Mouse (Mus musculus): ENCODE measurements around the gene Mink1. TPM values are rescaled to one million over a fixed set of nuclear protein-coding genes. Genes with fewer than 3 reads are reported as not detected.

Gene Mink1
- polyA plus RNA-seq, 1 experiment from 2014 or later, result 3.5 TPM

- H3K4me1 ChIP-seq (replicated peaks), result peaks cover 69% of the 10 kb centered on the region
- 2% methylated on average over 28 of the region's 28 CpGs for WGBS (ENCODE audit: insufficient replicate concordance)
- DNase-seq, result peak; percentile 36
These were observed 85.2 kb downstream of the Mink1 start for GRCm38 (mm10) chr11:70647716-70648420.

GRCm38 (mm10) chr11:70648512-70648911, 85.8 kb downstream of the Mink1 start:
- Histone ChIP-seq H3K4me1 (replicated peaks) (peaks cover 76% of the 10 kb centered on the region), H3K9me3 (replicated peaks) (no peaks in the 10 kb centered on the region), H3K9ac (peak overlapping the region; percentile 99), H3K4me2 (peak overlapping the region; percentile 96), H3K27ac (peak overlapping the region; percentile 99), H3K36me3 (peaks cover 67% of the 10 kb centered on the region), H3K27me3 (no peaks in the 10 kb centered on the region), H3K4me3 (replicated peaks) (peak overlapping the region; percentile 85)
- WGBS (ENCODE audit: insufficient replicate concordance), result 17% methylated on average over 4 of the region's 4 CpGs
- ATAC-seq (ENCODE audit: low read depth) (peak; percentile 36; the same call in 1 of the 2 replicates), DNase-seq (peak; percentile 50)

More at GRCm38 (mm10) chr11:70647716-70648420, 85.2 kb downstream of the Mink1 start:
- Histone ChIP-seq H3K4me2 (peak overlapping the region; percentile 96), H3K27me3 (no peaks in the 10 kb centered on the region), H3K36me3 (peaks cover 62% of the 10 kb centered on the region), H3K27ac (peak overlapping the region; percentile 99), H3K9ac (peak overlapping the region; percentile 99), H3K4me3 (replicated peaks) (peak overlapping the region; percentile 85), H3K9me3 (replicated peaks) (no peaks in the 10 kb centered on the region)
- peak; percentile 17; the same call in 1 of the 2 replicates for ATAC-seq (ENCODE audit: low read depth)

GRCm38 (mm10) chr11:70649185-70649734, 86.6 kb downstream of the Mink1 start:
- Histone ChIP-seq H3K9me3 (replicated peaks) (no peaks in the 10 kb centered on the region), H3K9ac (peak overlapping the region; percentile 99), H3K4me2 (peak overlapping the region; percentile 96), H3K4me1 (replicated peaks) (peaks cover 76% of the 10 kb centered on the region), H3K36me3 (peaks cover 63% of the 10 kb centered on the region), H3K27me3 (no peaks in the 10 kb centered on the region), H3K4me3 (replicated peaks) (peak overlapping the region; percentile 85), H3K27ac (peak overlapping the region; percentile 99)
- DNase-seq (no peak), ATAC-seq (ENCODE audit: low read depth) (no peak)
- WGBS (ENCODE audit: insufficient replicate concordance), result 76% methylated on average over 8 of the region's 8 CpGs

GRCm38 (mm10) chr11:70650322-70651175, 87.9 kb downstream of the Mink1 start:
- Histone ChIP-seq H3K36me3 (peaks cover 50% of the 10 kb centered on the region), H3K4me3 (replicated peaks) (peak overlapping the region; percentile 100), H3K4me2 (peak overlapping the region; percentile 96), H3K27ac (peak overlapping the region; percentile 99), H3K9ac (peak overlapping the region; percentile 99), H3K27me3 (no peaks in the 10 kb centered on the region), H3K9me3 (replicated peaks) (no peaks in the 10 kb centered on the region), H3K4me1 (replicated peaks) (peaks cover 74% of the 10 kb centered on the region)
- 35% methylated on average over 12 of the region's 12 CpGs for WGBS (ENCODE audit: insufficient replicate concordance)
- ATAC-seq (ENCODE audit: low read depth), result no peak
- DNase-seq, result no peak

- Histone ChIP-seq H3K27me3 (no peaks in the 10 kb centered on the region), H3K4me3 (replicated peaks) (peak overlapping the region; percentile 100), H3K4me2 (peak overlapping the region; percentile 96), H3K9me3 (replicated peaks) (no peaks in the 10 kb centered on the region), H3K4me1 (replicated peaks) (peaks cover 74% of the 10 kb centered on the region), H3K27ac (peak overlapping the region; percentile 99), H3K9ac (peak overlapping the region; percentile 99), H3K36me3 (peaks cover 48% of the 10 kb centered on the region)
- no peak for DNase-seq
- 29% methylated on average over 2 of the region's 2 CpGs for WGBS (ENCODE audit: insufficient replicate concordance)
- no peak for ATAC-seq (ENCODE audit: low read depth)
These were observed 88.7 kb downstream of the Mink1 start for GRCm38 (mm10) chr11:70651391-70651790.

- DNase-seq, result no peak
- ATAC-seq (ENCODE audit: low read depth), result no peak
- 33% methylated on average over 12 of the region's 12 CpGs for WGBS (ENCODE audit: insufficient replicate concordance)
- H3K4me3 ChIP-seq (replicated peaks), result peak overlapping the region; percentile 100
- H3K9ac ChIP-seq, result peak overlapping the region; percentile 99
- no peaks in the 10 kb centered on the region for H3K9me3 ChIP-seq (replicated peaks)
- peaks cover 80% of the 10 kb centered on the region for H3K4me1 ChIP-seq (replicated peaks)
- H3K36me3 ChIP-seq, result peaks cover 48% of the 10 kb centered on the region
- H3K4me2 ChIP-seq, result peak overlapping the region; percentile 96
- H3K27ac ChIP-seq, result peak overlapping the region; percentile 99
- H3K27me3 ChIP-seq, result no peaks in the 10 kb centered on the region
These were observed 89.6 kb downstream of the Mink1 start for GRCm38 (mm10) chr11:70652029-70652883.

GRCm38 (mm10) chr11:70652884-70653344, 90.2 kb downstream of the Mink1 start:
- no peak for ATAC-seq (ENCODE audit: low read depth)
- H3K9ac ChIP-seq, result peak overlapping the region; percentile 99
- H3K9me3 ChIP-seq (replicated peaks), result no peaks in the 10 kb centered on the region

GRCm38 (mm10) chr11:70653345-70654197, 90.9 kb downstream of the Mink1 start:
- ATAC-seq (ENCODE audit: low read depth), result peak; percentile 63
- WGBS (ENCODE audit: insufficient replicate concordance), result under 1% methylated on average over 62 of the region's 63 CpGs
- peak overlapping the region; percentile 99 for H3K9ac ChIP-seq
- DNase-seq, result peak; percentile 69
- peaks cover 84% of the 10 kb centered on the region for H3K4me1 ChIP-seq (replicated peaks)
- H3K9me3 ChIP-seq (replicated peaks), result no peaks in the 10 kb centered on the region
- H3K27ac ChIP-seq, result peak overlapping the region; percentile 99
- peak overlapping the region; percentile 96 for H3K4me2 ChIP-seq
- peak overlapping the region; percentile 100 for H3K4me3 ChIP-seq (replicated peaks)
- H3K27me3 ChIP-seq, result no peaks in the 10 kb centered on the region
- peaks cover 47% of the 10 kb centered on the region for H3K36me3 ChIP-seq

More at GRCm38 (mm10) chr11:70652884-70653344, 90.2 kb downstream of the Mink1 start:
- Histone ChIP-seq H3K27me3 (no peaks in the 10 kb centered on the region), H3K27ac (peak overlapping the region; percentile 99), H3K36me3 (peaks cover 48% of the 10 kb centered on the region), H3K4me3 (replicated peaks) (peak overlapping the region; percentile 100), H3K4me1 (replicated peaks) (peaks cover 86% of the 10 kb centered on the region), H3K4me2 (peak overlapping the region; percentile 96)
- no peak for DNase-seq
- 20% methylated on average over 6 of the region's 6 CpGs for WGBS (ENCODE audit: insufficient replicate concordance)

GRCm38 (mm10) chr11:70654198-70654922, 91.7 kb downstream of the Mink1 start, which contains the start of gene Pfn1:
Gene Pfn1, minus strand, starts transcription at chr11:70654644.
- Histone ChIP-seq H3K4me1 (replicated peaks) (peaks cover 76% of the 10 kb centered on the region), H3K4me3 (replicated peaks) (peak within 1 kb of the TSS; percentile 100), H3K36me3 (peaks cover 39% of the 10 kb centered on the region), H3K27ac (peak within 1 kb of the TSS; percentile 99), H3K4me2 (peak within 1 kb of the TSS; percentile 96), H3K9me3 (replicated peaks) (no peaks in the 10 kb centered on the region), H3K9ac (peak within 1 kb of the TSS; percentile 99), H3K27me3 (no peaks in the 10 kb centered on the region)
- ATAC-seq (ENCODE audit: low read depth), result peak; percentile 49
- under 1% methylated on average over 61 of the region's 61 CpGs for WGBS (ENCODE audit: insufficient replicate concordance)
- peak; percentile 63 for DNase-seq
